Mouse (Mus musculus): Measurements from ENCODE around the gene Myo1e. TPM values are rescaled to one million over a fixed set of nuclear protein-coding genes. Genes with fewer than 3 reads are reported as not detected.

Myo1e gene
- total and polyA plus RNA-seq, 3 experiments, result 0.14 to 0.49 TPM; not detected in 1

DNA sequence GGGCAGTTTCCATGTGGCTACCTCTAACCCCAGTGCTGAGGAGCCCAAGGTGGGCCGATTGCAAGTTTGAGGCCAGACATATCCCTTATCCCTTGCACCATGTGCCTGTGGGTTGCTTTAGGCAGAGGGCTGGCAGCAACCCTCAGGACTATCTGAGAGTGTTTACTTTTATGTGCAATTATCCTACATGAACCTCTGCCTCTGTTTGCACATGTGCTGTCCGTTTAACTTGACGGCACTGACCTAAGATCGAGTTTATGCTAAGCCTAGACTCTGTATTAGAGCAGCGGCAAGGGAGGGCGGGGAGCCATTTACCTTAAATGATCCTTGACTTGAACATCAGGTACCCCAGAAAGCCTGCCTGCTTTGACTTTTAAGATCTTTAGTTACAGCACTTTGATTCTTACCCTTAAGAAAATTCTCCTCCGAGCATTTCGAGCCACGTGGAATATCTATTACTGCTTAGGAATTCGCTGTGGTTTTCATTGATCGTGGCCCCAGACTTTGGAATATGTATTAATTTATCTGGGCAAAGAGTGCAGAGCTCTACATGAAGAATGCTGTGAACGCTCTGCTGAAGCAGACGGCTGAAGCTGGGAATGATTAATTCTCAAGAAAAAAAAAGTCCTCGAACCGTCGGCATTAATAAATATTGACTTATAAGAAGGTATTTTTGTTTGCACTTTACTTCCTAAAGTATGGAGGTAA is 33.7 kb downstream of the Myo1e start:
- TF ChIP-seq GATA2 (IDR thresholded peaks at IDR 0.05; ENCODE audit: borderline replicate concordance, low read depth, low read length), result no peak
- TF ChIP-seq CTCF (IDR thresholded peaks at IDR 0.05; ENCODE audit: low read depth, low read length), result no peak
- no peak for TF ChIP-seq TAL1 (conservative IDR thresholded peaks at IDR 0.05; ENCODE audit: low read depth, low read length)
- TF ChIP-seq GATA1 (IDR thresholded peaks at IDR 0.05; ENCODE audit: borderline replicate concordance, low read length), result no peak
- TF ChIP-seq POLR2AphosphoS5 (IDR thresholded peaks at IDR 0.05; ENCODE audit: insufficient replicate concordance, low read depth, low read length), result no peak
- no peak for ATAC-seq (ENCODE audit: extremely low read depth, insufficient number of reproducible peaks, low FRiP score, poor library complexity, severe bottlenecking)
- Histone ChIP-seq H3K27me3 (ENCODE audit: insufficient read depth, low read length) (peaks cover 5% of the 10 kb centered on the region; the same call in 1 of the 2 replicates), H3K4me3 (ENCODE audit: low read depth, low read length) (no peak overlapping the region), H3K4me1 (ENCODE audit: insufficient read depth, low read depth, low read length) (no peaks in the 10 kb centered on the region), H3K9me3 (replicated peaks) (no peaks in the 10 kb centered on the region), H3K36me3 (replicated peaks) (no peaks in the 10 kb centered on the region)
- DNase-seq (ENCODE audit: low spot score), result no peak

DNA sequence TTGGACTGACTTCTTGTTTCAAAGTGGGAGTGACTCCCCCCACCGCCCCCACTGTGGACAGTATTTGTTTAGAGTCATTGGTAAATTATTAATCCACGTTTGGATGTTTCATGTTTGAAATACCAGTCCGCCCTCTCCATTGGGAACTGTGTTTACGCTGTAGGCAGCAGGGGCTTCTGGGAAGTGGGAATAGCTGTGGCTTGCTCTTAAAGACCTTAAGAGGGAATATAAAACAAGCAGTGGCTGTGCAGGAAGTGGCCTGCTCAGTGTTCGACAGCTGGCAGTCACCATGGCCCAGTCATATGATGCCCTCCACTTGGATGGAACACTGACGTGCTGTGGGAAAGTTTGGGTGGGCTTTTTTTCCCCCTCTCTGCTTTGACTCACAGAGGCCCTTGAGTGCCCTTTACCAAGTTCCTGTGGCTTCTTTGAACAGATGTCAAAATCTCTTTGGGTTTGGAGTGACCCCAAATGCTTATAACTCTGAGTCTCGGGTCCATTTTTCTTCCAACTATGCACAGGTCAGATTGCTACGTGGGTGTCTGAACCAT is 34.3 kb downstream of the Myo1e start:
- Histone ChIP-seq H3K36me3 (replicated peaks) (no peaks in the 10 kb centered on the region), H3K4me3 (ENCODE audit: low read depth, low read length) (no peak overlapping the region), H3K4me1 (ENCODE audit: insufficient read depth, low read depth, low read length) (no peaks in the 10 kb centered on the region), H3K9me3 (replicated peaks) (no peaks in the 10 kb centered on the region), H3K27me3 (ENCODE audit: insufficient read depth, low read length) (peaks cover 2% of the 10 kb centered on the region)
- ATAC-seq (ENCODE audit: extremely low read depth, insufficient number of reproducible peaks, low FRiP score, poor library complexity, severe bottlenecking) (no peak), DNase-seq (ENCODE audit: low spot score) (no peak)
- TF ChIP-seq CTCF (IDR thresholded peaks at IDR 0.05; ENCODE audit: low read depth, low read length), result no peak
- no peak for TF ChIP-seq GATA2 (IDR thresholded peaks at IDR 0.05; ENCODE audit: borderline replicate concordance, low read depth, low read length)
- TF ChIP-seq POLR2AphosphoS5 (IDR thresholded peaks at IDR 0.05; ENCODE audit: insufficient replicate concordance, low read depth, low read length), result no peak
- TF ChIP-seq GATA1 (IDR thresholded peaks at IDR 0.05; ENCODE audit: borderline replicate concordance, low read length), result no peak
- TF ChIP-seq TAL1 (conservative IDR thresholded peaks at IDR 0.05; ENCODE audit: low read depth, low read length), result no peak

- DNase-seq (ENCODE audit: low spot score), result no peak
Observed at GRCm38 (mm10) chr9:70242112-70242862, 35.1 kb downstream of the Myo1e start.

GRCm38 (mm10) chr9:70243241-70243640 is 36.1 kb downstream of the Myo1e start:
- DNase-seq (ENCODE audit: low spot score) (no peak), ATAC-seq (ENCODE audit: extremely low read depth, insufficient number of reproducible peaks, low FRiP score, poor library complexity, severe bottlenecking) (no peak)
- H3K27me3 ChIP-seq (ENCODE audit: insufficient read depth, low read length), result peaks cover 2% of the 10 kb centered on the region; the same call in 1 of the 2 replicates
- no peak overlapping the region for H3K4me3 ChIP-seq (ENCODE audit: low read depth, low read length)
- no peaks in the 10 kb centered on the region for H3K9me3 ChIP-seq (replicated peaks)
- H3K36me3 ChIP-seq (replicated peaks), result no peaks in the 10 kb centered on the region
- no peak for TF ChIP-seq GATA2 (IDR thresholded peaks at IDR 0.05; ENCODE audit: borderline replicate concordance, low read depth, low read length)
- TF ChIP-seq POLR2AphosphoS5 (IDR thresholded peaks at IDR 0.05; ENCODE audit: insufficient replicate concordance, low read depth, low read length), result no peak
- TF ChIP-seq TAL1 (conservative IDR thresholded peaks at IDR 0.05; ENCODE audit: low read depth, low read length), result no peak
- no peak for TF ChIP-seq CTCF (IDR thresholded peaks at IDR 0.05; ENCODE audit: low read depth, low read length)
- TF ChIP-seq GATA1 (IDR thresholded peaks at IDR 0.05; ENCODE audit: borderline replicate concordance, low read length), result no peak
- no peaks in the 10 kb centered on the region for H3K4me1 ChIP-seq (ENCODE audit: insufficient read depth, low read depth, low read length)

More at GRCm38 (mm10) chr9:70242112-70242862, 35.1 kb downstream of the Myo1e start:
- Histone ChIP-seq H3K27me3 (ENCODE audit: insufficient read depth, low read length) (peaks cover 2% of the 10 kb centered on the region; the same call in 1 of the 2 replicates), H3K36me3 (replicated peaks) (no peaks in the 10 kb centered on the region), H3K4me1 (ENCODE audit: insufficient read depth, low read depth, low read length) (no peaks in the 10 kb centered on the region), H3K4me3 (ENCODE audit: low read depth, low read length) (no peak overlapping the region), H3K9me3 (replicated peaks) (no peaks in the 10 kb centered on the region)
- TF ChIP-seq TAL1 (conservative IDR thresholded peaks at IDR 0.05; ENCODE audit: low read depth, low read length), result no peak
- TF ChIP-seq GATA1 (IDR thresholded peaks at IDR 0.05; ENCODE audit: borderline replicate concordance, low read length), result no peak
- TF ChIP-seq CTCF (IDR thresholded peaks at IDR 0.05; ENCODE audit: low read depth, low read length), result no peak
- TF ChIP-seq GATA2 (IDR thresholded peaks at IDR 0.05; ENCODE audit: borderline replicate concordance, low read depth, low read length), result no peak
- no peak for TF ChIP-seq POLR2AphosphoS5 (IDR thresholded peaks at IDR 0.05; ENCODE audit: insufficient replicate concordance, low read depth, low read length)
- ATAC-seq (ENCODE audit: extremely low read depth, insufficient number of reproducible peaks, low FRiP score, poor library complexity, severe bottlenecking), result no peak

DNA sequence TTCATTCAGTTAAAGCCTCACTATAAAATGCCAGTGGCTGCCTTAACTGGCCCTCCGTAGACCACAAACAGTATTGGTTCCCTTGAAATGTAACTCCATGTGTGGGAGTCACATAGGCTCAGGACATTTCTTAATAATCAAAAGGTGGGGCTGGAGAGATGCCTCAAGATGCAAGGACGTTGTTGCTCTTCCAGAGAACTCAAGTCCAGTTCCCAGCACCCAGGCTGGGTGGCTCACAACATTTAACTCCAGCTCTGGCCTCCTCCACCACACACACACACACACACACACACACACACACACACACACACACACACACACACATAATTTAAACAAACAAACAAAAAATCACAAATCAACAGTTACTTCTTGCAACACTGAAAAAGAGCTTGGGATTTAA is 36.6 kb downstream of the Myo1e start:
- DNase-seq (ENCODE audit: low spot score), result no peak
- Histone ChIP-seq H3K9me3 (replicated peaks) (no peaks in the 10 kb centered on the region), H3K36me3 (replicated peaks) (no peaks in the 10 kb centered on the region), H3K27me3 (ENCODE audit: insufficient read depth, low read length) (peaks cover 2% of the 10 kb centered on the region; the same call in 1 of the 2 replicates), H3K4me3 (ENCODE audit: low read depth, low read length) (no peak overlapping the region), H3K4me1 (ENCODE audit: insufficient read depth, low read depth, low read length) (no peaks in the 10 kb centered on the region)
- TF ChIP-seq POLR2AphosphoS5 (IDR thresholded peaks at IDR 0.05; ENCODE audit: insufficient replicate concordance, low read depth, low read length) (no peak), CTCF (IDR thresholded peaks at IDR 0.05; ENCODE audit: low read depth, low read length) (no peak), GATA1 (IDR thresholded peaks at IDR 0.05; ENCODE audit: borderline replicate concordance, low read length) (no peak), GATA2 (IDR thresholded peaks at IDR 0.05; ENCODE audit: borderline replicate concordance, low read depth, low read length) (no peak), TAL1 (conservative IDR thresholded peaks at IDR 0.05; ENCODE audit: low read depth, low read length) (no peak)
- no peak for ATAC-seq (ENCODE audit: extremely low read depth, insufficient number of reproducible peaks, low FRiP score, poor library complexity, severe bottlenecking)

DNA sequence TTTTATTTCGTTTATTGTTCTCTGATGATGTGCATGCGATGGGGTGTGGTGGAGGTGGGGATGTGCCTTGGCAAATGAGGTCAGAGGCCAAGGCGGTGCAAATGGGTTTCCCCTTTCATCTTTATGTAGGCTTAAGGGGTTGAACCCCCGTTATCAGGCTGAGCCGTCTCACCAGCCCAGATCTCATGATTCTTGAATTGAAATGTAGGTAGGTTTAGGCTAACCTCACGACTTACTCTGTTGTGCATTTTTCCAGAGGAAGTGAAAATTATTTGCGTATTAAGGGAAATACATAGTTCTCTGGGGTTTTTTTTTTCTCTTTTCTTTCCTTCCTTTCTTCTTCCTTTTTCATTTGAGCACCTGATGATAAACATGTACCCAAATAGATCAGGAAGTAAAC is 37.0 kb downstream of the Myo1e start:
- H3K9me3 ChIP-seq (replicated peaks), result no peaks in the 10 kb centered on the region
- no peaks in the 10 kb centered on the region for H3K4me1 ChIP-seq (ENCODE audit: insufficient read depth, low read depth, low read length)
- DNase-seq (ENCODE audit: low spot score), result no peak
- H3K27me3 ChIP-seq (ENCODE audit: insufficient read depth, low read length), result peaks cover 2% of the 10 kb centered on the region; the same call in 1 of the 2 replicates
- no peaks in the 10 kb centered on the region for H3K36me3 ChIP-seq (replicated peaks)
- no peak overlapping the region for H3K4me3 ChIP-seq (ENCODE audit: low read depth, low read length)
- no peak for TF ChIP-seq POLR2AphosphoS5 (IDR thresholded peaks at IDR 0.05; ENCODE audit: insufficient replicate concordance, low read depth, low read length)
- TF ChIP-seq TAL1 (conservative IDR thresholded peaks at IDR 0.05; ENCODE audit: low read depth, low read length), result no peak
- TF ChIP-seq CTCF (IDR thresholded peaks at IDR 0.05; ENCODE audit: low read depth, low read length), result no peak
- no peak for TF ChIP-seq GATA2 (IDR thresholded peaks at IDR 0.05; ENCODE audit: borderline replicate concordance, low read depth, low read length)
- TF ChIP-seq GATA1 (IDR thresholded peaks at IDR 0.05; ENCODE audit: borderline replicate concordance, low read length), result no peak
- ATAC-seq (ENCODE audit: extremely low read depth, insufficient number of reproducible peaks, low FRiP score, poor library complexity, severe bottlenecking), result no peak

All from G1E (cell line).